Mouse (Mus musculus) kidney, postnatal 36 days (tissue): ENCODE measurements around the gene Ildr2.

Experiments used
- DNase-seq, 2 experiments: peaks; one replicate each; pipeline ENCODE4 v3.0.0; 2021 to 2022; ENCODE audit warnings: mixed read lengths in 2 of 2

Ildr2 gene

DNA sequence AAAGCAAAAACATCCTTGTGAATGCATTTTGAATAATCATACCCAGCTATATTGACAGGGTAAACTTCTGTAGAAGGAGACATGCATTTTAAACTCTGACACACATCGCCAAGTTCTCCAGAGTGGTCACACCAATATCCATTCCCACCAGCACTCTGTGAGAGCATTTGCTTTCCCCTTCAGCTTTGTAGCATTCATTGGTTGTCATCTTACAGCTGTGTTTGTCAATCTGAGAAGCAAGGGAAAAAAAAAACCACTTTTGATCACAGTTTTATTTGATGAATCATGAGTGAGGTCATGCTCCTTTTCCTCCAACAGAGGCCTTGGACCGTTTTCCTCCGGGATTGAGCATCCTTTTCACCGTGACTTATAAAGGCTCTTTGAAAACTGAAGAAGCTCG, 89.6 kb downstream of the Ildr2 start:
- DNase-seq, result no peak

DNA sequence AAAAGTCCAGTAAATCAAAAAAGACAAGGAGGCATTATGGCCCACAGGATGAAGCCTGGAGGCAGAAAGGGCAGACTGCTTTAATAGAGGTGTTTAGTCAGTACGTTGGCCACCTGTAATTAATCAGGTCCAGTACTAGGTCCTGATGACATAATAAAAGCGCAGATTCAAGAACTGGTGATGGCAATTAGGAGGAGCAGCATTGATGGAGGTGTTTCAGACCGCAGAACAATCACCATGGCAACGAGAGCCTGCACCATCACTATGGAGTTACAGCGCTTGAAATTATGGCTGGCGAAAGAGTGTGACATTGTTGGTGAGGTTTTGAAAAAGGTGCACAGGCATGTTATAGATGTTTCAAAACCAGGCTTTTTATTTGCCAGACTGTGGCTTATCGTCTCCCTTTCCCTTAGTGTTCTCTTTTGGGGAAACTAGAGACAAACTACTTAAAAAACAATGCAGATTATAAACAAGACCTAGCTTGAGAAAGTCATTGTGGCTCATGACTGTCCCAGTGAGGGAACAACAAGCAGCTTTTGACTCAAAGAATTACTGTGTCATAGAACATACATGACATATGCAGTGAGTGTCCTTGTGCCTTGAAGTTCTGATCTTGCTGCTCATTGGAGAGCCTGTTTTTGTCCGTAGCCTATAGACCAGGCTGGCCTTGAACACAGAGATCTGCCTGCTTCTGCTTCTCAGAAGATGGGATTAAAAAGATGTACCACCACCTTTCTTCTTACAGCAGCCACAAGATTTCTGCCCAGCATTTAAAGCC, 90.5 kb downstream of the Ildr2 start:
- DNase-seq, result no peak

DNA sequence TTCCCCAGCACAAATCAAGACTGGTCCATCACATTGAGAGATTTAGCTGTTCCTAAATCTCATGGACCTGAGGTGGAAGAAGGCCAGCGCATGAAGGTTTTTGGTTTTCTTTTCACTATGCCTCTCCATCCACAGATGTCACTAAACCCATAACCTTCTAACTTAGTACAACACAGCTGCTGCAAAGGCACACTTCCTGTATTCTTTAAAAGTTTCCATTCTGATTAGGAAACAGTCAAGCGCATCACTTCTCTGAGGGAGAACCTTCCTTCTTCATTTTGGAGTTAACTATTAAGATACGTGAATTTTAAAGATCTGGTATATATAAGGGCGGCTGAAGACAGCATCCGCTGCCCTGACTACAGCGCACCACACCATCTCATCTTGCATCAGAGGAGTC, 91.7 kb downstream of the Ildr2 start:
- DNase-seq, result no peak

DNA sequence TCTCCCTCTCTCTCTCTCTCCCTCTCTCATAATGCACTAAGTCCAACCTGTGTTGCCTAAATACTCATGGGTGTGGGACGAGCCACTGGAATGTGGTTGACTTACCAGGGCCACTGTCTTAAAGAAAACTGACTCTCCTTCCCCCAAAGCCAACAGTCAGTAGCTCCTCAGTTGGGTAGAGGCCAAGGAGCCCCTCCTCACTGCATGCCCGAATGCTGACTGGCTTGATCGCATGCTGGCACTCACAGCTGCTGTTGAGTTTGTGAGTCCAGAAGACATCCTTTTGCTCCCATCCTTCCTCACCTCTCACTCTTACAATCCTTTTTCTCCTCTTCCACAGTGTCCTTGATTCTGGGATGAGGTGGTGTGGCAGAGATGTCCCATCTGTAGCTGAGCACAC, 93.0 kb downstream of the Ildr2 start:
- no peak for DNase-seq

DNA sequence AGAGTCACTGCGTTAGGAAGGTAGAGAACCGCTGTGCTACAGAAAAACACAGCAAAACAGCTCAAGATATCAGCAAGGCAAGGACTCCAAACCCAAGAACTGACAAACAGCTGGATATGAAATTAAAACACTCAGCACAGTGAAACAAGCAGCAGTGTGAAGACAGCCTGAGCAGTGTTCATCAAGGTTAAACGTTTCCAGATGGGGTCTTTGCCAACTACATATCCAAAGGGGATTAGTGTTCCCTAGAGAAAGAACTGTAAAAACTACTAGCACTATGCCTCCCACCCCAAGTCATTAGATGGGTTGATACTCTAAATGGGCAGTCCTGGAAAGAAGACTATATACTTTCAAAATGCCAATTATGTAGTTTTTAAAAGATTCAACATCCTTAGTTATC, 95.4 kb downstream of the Ildr2 start:
- no peak for DNase-seq

DNA sequence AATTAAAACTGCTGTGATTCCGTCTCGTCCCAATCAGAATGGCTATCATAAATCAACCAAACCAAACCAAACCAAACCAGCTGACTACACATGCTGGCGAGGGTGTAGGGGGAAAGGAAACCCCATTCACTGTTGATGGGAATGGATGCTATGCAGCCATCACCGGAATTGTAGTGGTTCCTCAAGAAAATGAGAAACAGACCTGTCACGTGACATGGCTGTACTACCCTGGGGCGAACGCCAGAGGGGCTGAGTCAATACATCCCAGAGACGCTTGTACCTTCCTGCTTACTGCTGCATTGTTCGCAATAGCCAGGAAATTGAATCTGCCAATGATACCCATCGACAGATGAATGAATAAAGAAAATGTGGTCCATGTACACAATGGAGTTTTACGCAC, 95.8 kb downstream of the Ildr2 start:
- no peak for DNase-seq

DNA sequence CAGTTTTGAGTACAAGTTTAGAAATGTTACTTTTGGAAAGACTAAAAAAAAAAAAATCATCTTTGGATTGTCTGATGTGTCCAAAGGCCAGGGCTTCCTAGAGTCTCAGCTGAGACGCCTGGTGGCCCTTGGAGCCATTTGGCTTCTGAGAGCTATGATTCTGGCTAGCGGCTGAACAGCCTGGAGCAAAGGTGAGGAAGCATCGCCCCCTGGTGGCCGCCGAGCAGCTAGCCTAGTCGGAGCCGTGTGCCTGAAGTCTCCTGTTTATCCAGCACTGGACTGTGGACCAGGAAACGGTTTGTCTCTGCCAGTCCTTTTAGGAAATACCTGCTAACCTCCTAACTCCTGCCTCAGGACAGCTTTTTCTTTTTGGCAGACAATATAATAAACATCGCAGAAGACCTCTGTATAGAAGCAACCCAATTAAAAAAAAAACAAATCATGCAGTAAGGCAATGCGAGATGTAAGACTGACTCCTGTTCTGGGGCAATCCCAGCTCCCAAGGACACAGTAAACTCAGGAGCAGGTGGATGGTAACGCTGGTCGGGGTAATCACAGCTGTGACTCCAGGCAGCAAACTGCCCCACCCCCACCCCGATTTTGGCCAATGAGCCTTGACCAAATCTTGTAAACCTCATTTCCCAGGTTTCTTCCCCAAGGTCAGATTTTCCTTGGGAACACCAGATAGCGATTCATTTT, 106.4 kb downstream of the Ildr2 start:
- DNase-seq, result peak; percentile 84 to 98

DNA sequence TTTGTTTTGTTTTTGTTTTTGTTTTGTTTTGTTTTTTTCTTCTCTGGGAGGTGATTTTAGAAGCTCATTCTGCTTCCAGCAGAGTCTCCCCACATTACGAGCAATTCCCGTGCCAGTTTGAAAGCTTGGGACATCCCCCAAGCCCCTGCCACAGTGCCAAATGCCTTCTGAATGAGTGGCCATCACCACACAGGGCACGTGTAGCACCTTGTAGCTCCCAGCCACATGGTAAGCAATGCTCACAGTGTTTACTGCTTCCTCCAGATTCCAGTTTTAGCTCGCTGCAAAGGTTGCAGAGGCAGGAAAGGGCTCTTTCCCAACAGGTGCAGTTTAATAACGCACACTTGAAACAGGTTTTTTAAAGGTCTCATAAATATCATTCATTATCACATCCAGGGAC, 107.0 kb downstream of the Ildr2 start:
- DNase-seq, result no peak

DNA sequence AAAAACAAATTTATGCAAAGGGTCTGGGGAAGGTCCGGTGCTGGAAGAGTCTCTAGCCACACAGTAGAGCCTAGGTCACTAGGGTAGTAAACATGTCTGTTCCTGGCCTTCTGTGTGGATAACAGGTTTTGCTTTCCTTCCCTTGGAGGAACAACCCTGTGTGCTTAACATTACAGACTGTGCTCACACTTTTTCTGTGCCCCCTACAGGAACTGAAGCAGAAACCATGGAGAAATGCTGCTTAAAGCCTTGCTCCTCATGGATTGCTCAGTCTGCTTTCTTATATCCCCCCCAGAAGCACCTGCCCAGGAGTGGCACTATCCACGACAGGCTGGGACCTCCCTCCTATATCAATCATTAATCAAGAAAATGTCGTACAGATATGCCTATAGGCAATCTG, 107.9 kb downstream of the Ildr2 start:
- no peak for DNase-seq

DNA sequence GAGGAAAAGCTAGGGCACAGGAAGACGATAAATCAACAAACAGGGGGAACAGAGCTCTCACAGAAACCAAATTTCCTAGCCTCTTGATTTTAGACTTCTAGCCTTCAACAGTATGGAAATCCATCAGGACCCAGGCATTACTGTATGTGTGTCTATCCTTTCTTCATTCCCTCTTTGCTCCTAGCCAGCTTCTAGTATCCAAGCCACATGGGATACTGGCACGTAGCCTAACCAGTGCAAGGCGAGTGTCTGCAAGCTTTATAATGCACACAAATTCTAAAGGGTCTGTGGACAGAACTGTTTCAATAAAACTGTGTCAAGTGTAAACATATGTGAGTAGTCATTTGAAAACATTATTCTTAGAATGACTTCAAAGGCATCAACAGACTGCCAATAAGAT, 108.7 kb downstream of the Ildr2 start:
- no peak for DNase-seq

DNA sequence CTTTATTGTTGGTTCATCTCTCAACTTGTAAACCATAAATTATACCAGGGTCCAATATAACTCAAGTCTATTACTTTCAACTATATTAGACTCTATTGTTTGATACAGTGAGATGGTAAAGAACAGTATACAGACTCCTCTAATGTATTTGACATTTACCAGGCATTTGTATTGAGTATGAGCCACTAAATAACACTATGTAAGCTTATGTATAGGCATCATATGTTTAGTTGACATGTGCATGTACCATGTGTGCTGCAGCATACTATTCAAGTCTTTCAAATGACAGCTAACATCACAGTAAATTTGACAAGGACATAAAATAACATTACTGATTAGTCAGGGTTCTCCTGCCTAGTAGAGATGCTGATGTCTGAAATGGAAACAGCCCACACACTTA, 109.2 kb downstream of the Ildr2 start:
- no peak for DNase-seq
